ENCODE assay signal across 8 mouse cellular contexts in genomic region chr9:62536119-62536654, GRCm38 (mm10). TPM values are rescaled to one million over a fixed set of nuclear protein-coding genes. Genes with fewer than 3 reads are reported as not detected.
A peak's percentile ranks its signal among the peaks of the same experiment; 100 is the strongest.
DNase-seq lines count a peak whose midpoint lies in the region; ATAC-seq and TF ChIP-seq lines count a peak whose summit lies in the region.

No protein-coding gene starts in this region.

- peak overlapping the region; percentile 76 for H3K4me2 ChIP-seq in forebrain, embryonic 15.5 days (replicated peaks)
- peak overlapping the region; percentile 79 for H3K4me2 ChIP-seq in midbrain, embryonic 16.5 days (ENCODE audit: low read length)

- no peaks in the 10 kb centered on the region for H3K9me3 ChIP-seq in forebrain, embryonic 15.5 days
- H3K9me3 ChIP-seq in midbrain, embryonic 16.5 days (replicated peaks; ENCODE audit: control insufficient read depth, low read length, poor library complexity, severe bottlenecking), result no peaks in the 10 kb centered on the region

- H3K27ac ChIP-seq in left cerebral cortex, adult 2 months, result peak overlapping the region; percentile 98
- peak overlapping the region; percentile 98 for H3K27ac ChIP-seq in forebrain, embryonic 15.5 days (replicated peaks)
- H3K27ac ChIP-seq in midbrain, embryonic 16.5 days (ENCODE audit: low read length), result peak overlapping the region; percentile 96

- peaks cover 90% of the 10 kb centered on the region for H3K4me1 ChIP-seq in forebrain, embryonic 15.5 days
- peaks cover 54% of the 10 kb centered on the region for H3K4me1 ChIP-seq in midbrain, embryonic 16.5 days (ENCODE audit: control insufficient read depth, insufficient read depth, low read length)

- no peaks in the 10 kb centered on the region for H3K36me3 ChIP-seq in forebrain, embryonic 15.5 days
- no peaks in the 10 kb centered on the region for H3K36me3 ChIP-seq in midbrain, embryonic 16.5 days (ENCODE audit: control insufficient read depth, insufficient read depth, low read length)

- peak; percentile 56 to 63 for DNase-seq in left cerebral cortex, adult 2 months (ENCODE audit: extremely low spot score in 1 of 2, low spot score in 2 of 2)
- DNase-seq in left cerebral cortex, adult 11 months (ENCODE audit: low spot score), result no peak
- peak; percentile 90 for DNase-seq in cerebellum, adult 11-12 months
- peak; percentile 60 to 76 for DNase-seq in left cerebral cortex, postnatal 25 days (ENCODE audit: low spot score in 2 of 2)
- DNase-seq in gastrocnemius, adult 8-10 months (ENCODE audit: low spot score in 2 of 2), result no peak
- DNase-seq in thymus, postnatal 14 days, result no peak

- H3K27me3 ChIP-seq in forebrain, embryonic 15.5 days, result no peaks in the 10 kb centered on the region
- no peaks in the 10 kb centered on the region for H3K27me3 ChIP-seq in midbrain, embryonic 16.5 days (ENCODE audit: control insufficient read depth, insufficient read depth, low read depth, low read length)

- intact Hi-C loops in left cerebral cortex, adult 2 months (cut with DNase I), result loop anchor here (2.0 kb wide), 1 partner anchor 65 kb away; no protein-coding TSS in a partner anchor
- intact Hi-C loops in left cerebral cortex, postnatal 25 days (cut with DNase I), result loop anchor here (2.0 kb wide), 1 partner anchor 59 kb away; no protein-coding TSS in a partner anchor

- peak overlapping the region; percentile 76 for H3K4me3 ChIP-seq in left cerebral cortex, adult 2 months
- H3K4me3 ChIP-seq in forebrain, embryonic 15.5 days, result peak overlapping the region; percentile 77
- H3K4me3 ChIP-seq in midbrain, embryonic 16.5 days (ENCODE audit: low read depth, low read length), result peak overlapping the region; percentile 78

- peak; percentile 28 for ATAC-seq in forebrain, embryonic 15.5 days (replicated peaks)
- peak; percentile 41 for ATAC-seq in midbrain, embryonic 16.5 days

- WGBS in forebrain, embryonic 15.5 days, result under 1% methylated on average over 29 of the region's 29 CpGs
- 1% methylated on average over 29 of the region's 29 CpGs for WGBS in midbrain, embryonic 16.5 days

- TF ChIP-seq CTCF in left cerebral cortex, adult 2 months (IDR thresholded peaks at IDR 0.05), result peak; percentile 26

- peak overlapping the region; percentile 96 for H3K9ac ChIP-seq in forebrain, embryonic 15.5 days (replicated peaks)
- H3K9ac ChIP-seq in midbrain, embryonic 16.5 days (ENCODE audit: low read depth, low read length), result peak overlapping the region; percentile 96

RNA-seq across cellular contexts. Expression of gene Coro2b, which starts 0.7 kb away (rescaled TPM):
- 100 to 1,000 TPM; 178 to 185 TPM for total RNA-seq in left cerebral cortex, adult 2 months (2021)
- 41.0 and 48.8 TPM in 2 replicates for polyA plus RNA-seq in forebrain, embryonic 15.5 days (2015; fragmentation: Nextera tagmentation; extraction: Ambion mirVana)
- 100 to 1,000 TPM; 183 to 184 TPM for total RNA-seq in left cerebral cortex, postnatal 25 days (2021)
- polyA plus RNA-seq in midbrain, embryonic 16.5 days (2015; fragmentation: Nextera tagmentation; extraction: Ambion mirVana), result 32.0 and 33.4 TPM in 2 replicates
- total RNA-seq in gastrocnemius, adult 8-10 months (2022), result 1 to 10 TPM; 2.8 to 5.2 (median 3.9) TPM

Comparison
In these comparisons a context has a peak if more than half of its experiments do, and no peak if none do; other contexts are left out.
1. DNase-seq: peak in left cerebral cortex, adult 2 months (2 of 2), cerebellum, adult 11-12 months (single experiment) and left cerebral cortex, postnatal 25 days (2 of 2); none in left cerebral cortex, adult 11 months (single experiment), gastrocnemius, adult 8-10 months (0 of 2) and thymus, postnatal 14 days (single experiment).
2. RNA of gene Coro2b, which starts 0.7 kb away (total RNA-seq): 178 to 185 TPM in left cerebral cortex, adult 2 months and 183 to 184 TPM in left cerebral cortex, postnatal 25 days; 2.8 to 5.2 TPM in gastrocnemius, adult 8-10 months; every median in the first group is over 10 times any median in the second.
3. Peak in every context shown above with its lines, with median percentiles within 50 percentile points of each other: H3K27ac ChIP-seq and H3K4me3 ChIP-seq.